17 mouse cellular contexts compared by ENCODE assay signal in the genomic region with DNA sequence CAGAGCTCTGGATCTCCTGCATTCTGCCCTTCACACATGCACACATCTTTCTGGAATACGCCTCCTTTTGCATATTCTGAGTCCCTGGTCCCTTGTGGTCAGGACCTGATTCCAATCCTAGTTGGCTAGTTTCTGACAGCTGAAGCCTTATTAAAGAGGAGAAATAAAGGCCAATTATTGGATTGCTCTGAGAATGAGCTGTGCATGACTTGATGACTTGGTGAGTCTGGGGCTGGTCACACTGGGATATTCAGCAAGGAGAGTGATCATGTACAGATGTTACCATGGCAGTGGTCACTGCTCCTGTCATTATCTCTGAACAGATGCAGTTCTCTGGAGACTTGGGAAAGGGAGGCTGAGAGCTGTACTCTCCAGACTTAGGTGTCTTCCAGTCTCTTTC. TPM values are rescaled to one million over a fixed set of nuclear protein-coding genes. Genes with fewer than 3 reads are reported as not detected.
DNase-seq lines count a peak whose midpoint lies in the region; ATAC-seq and TF ChIP-seq lines count a peak whose summit lies in the region.
"Had no signal": no experiment of that assay in that cellular context is flagged by ENCODE, and none has a peak within 500 bp of the region (broad histone marks: within the 10 kb centered on the region; RNA-seq: fewer than 3 reads in every experiment).

No protein-coding gene starts in this region.

- H3K4me3 ChIP-seq in embryonic facial prominence, embryonic 15.5 days (replicated peaks), result no peak overlapping the region
- H3K4me3 ChIP-seq in embryonic facial prominence, embryonic 10.5 days, result no peak overlapping the region
- no peak overlapping the region for H3K4me3 ChIP-seq in midbrain, embryonic 11.5 days (ENCODE audit: low read depth, low read length)
- no peak overlapping the region for H3K4me3 ChIP-seq in midbrain, postnatal 0 days (ENCODE audit: low read depth, low read length)
- no peak overlapping the region for H3K4me3 ChIP-seq in intestine, embryonic 16.5 days (ENCODE audit: low read length)
- H3K4me3 ChIP-seq: hindbrain, embryonic 10.5 days; midbrain, embryonic 12.5 days had no signal

- H3K4me2 ChIP-seq in embryonic facial prominence, embryonic 15.5 days (replicated peaks), result no peak overlapping the region
- H3K4me2 ChIP-seq in midbrain, embryonic 11.5 days, result no peak overlapping the region
- no peak overlapping the region for H3K4me2 ChIP-seq in midbrain, postnatal 0 days (ENCODE audit: low read depth, low read length, poor library complexity, severe bottlenecking)
- H3K4me2 ChIP-seq in intestine, embryonic 16.5 days (ENCODE audit: low read depth, low read length), result no peak overlapping the region
- H3K4me2 ChIP-seq: midbrain, embryonic 12.5 days had no signal

- H3K27ac ChIP-seq in embryonic facial prominence, embryonic 15.5 days (replicated peaks), result peak overlapping the region; percentile 68; the same call in 1 of the 2 replicates
- H3K27ac ChIP-seq in embryonic facial prominence, embryonic 10.5 days (replicated peaks), result no peak overlapping the region
- no peak overlapping the region for H3K27ac ChIP-seq in midbrain, embryonic 11.5 days (ENCODE audit: low read depth, low read length)
- H3K27ac ChIP-seq in midbrain, postnatal 0 days (ENCODE audit: low read depth, low read length), result no peak overlapping the region
- H3K27ac ChIP-seq in intestine, embryonic 16.5 days (ENCODE audit: low read length), result peak overlapping the region; percentile 69; the same call in 1 of the 2 replicates
- H3K27ac ChIP-seq: liver, embryonic 14.5 days; midbrain, embryonic 12.5 days had no signal

- H3K27me3 ChIP-seq in embryonic facial prominence, embryonic 15.5 days, result no peaks in the 10 kb centered on the region
- no peaks in the 10 kb centered on the region for H3K27me3 ChIP-seq in embryonic facial prominence, embryonic 10.5 days (replicated peaks; ENCODE audit: low read depth, poor library complexity, severe bottlenecking)
- no peaks in the 10 kb centered on the region for H3K27me3 ChIP-seq in midbrain, embryonic 11.5 days (ENCODE audit: control insufficient read depth, insufficient read depth, low read length)
- H3K27me3 ChIP-seq in midbrain, postnatal 0 days (ENCODE audit: insufficient read depth, low read length), result no peaks in the 10 kb centered on the region
- H3K27me3 ChIP-seq in intestine, embryonic 16.5 days (replicated peaks; ENCODE audit: control insufficient read depth, insufficient read depth, low read length), result no peaks in the 10 kb centered on the region
- H3K27me3 ChIP-seq: CH12.LX; midbrain, embryonic 12.5 days; Patski had no signal

- WGBS in embryonic facial prominence, embryonic 15.5 days, result 93% methylated on average over 1 of the region's 1 CpGs
- WGBS in embryonic facial prominence, embryonic 10.5 days, result 94% methylated on average over 1 of the region's 1 CpGs
- WGBS in midbrain, embryonic 11.5 days, result 93% methylated on average over 1 of the region's 1 CpGs
- WGBS in midbrain, postnatal 0 days, result 95% methylated on average over 1 of the region's 1 CpGs
- WGBS in intestine, embryonic 16.5 days, result 80% methylated on average over 1 of the region's 1 CpGs

- peaks cover 39% of the 10 kb centered on the region for H3K4me1 ChIP-seq in embryonic facial prominence, embryonic 15.5 days
- peaks cover 22% of the 10 kb centered on the region for H3K4me1 ChIP-seq in embryonic facial prominence, embryonic 10.5 days
- H3K4me1 ChIP-seq in midbrain, embryonic 11.5 days (ENCODE audit: control insufficient read depth, insufficient read depth, low read length), result no peaks in the 10 kb centered on the region
- no peaks in the 10 kb centered on the region for H3K4me1 ChIP-seq in midbrain, postnatal 0 days (ENCODE audit: insufficient read depth, low read length)
- H3K4me1 ChIP-seq in intestine, embryonic 16.5 days (ENCODE audit: control insufficient read depth, insufficient read depth, low read length), result peaks cover 18% of the 10 kb centered on the region

- H3K9me3 ChIP-seq in embryonic facial prominence, embryonic 15.5 days (replicated peaks), result no peaks in the 10 kb centered on the region
- H3K9me3 ChIP-seq in embryonic facial prominence, embryonic 10.5 days, result no peaks in the 10 kb centered on the region
- no peaks in the 10 kb centered on the region for H3K9me3 ChIP-seq in midbrain, embryonic 11.5 days (ENCODE audit: control insufficient read depth, low read length)
- H3K9me3 ChIP-seq in midbrain, postnatal 0 days (ENCODE audit: low read length), result no peaks in the 10 kb centered on the region
- no peaks in the 10 kb centered on the region for H3K9me3 ChIP-seq in intestine, embryonic 16.5 days (ENCODE audit: control insufficient read depth, low read length)
- H3K9me3 ChIP-seq: hindbrain, embryonic 10.5 days; midbrain, embryonic 12.5 days had no signal

- no peak for TF ChIP-seq CTCF in midbrain, postnatal 0 days (IDR thresholded peaks at IDR 0.05)

- ATAC-seq in embryonic facial prominence, embryonic 15.5 days (ENCODE audit: insufficient number of reproducible peaks, low FRiP score, low TSS enrichment, low read depth), result no peak
- no peak for ATAC-seq in midbrain, embryonic 11.5 days (ENCODE audit: low FRiP score)
- no peak for ATAC-seq in midbrain, postnatal 0 days (ENCODE audit: low FRiP score)
- ATAC-seq in intestine, embryonic 16.5 days, result no peak
- no peak for ATAC-seq in megakaryocyte-erythroid progenitor cell, adult 5-6 weeks (replicated peaks; ENCODE audit: low FRiP score, low TSS enrichment, poor library complexity, severe bottlenecking)
- ATAC-seq: forebrain, embryonic 14.5 days; hindbrain, embryonic 16.5 days; Patski had no signal

- DNase-seq in embryonic facial prominence, embryonic 10.5 days (ENCODE audit: low spot score), result no peak
- DNase-seq in midbrain, embryonic 11.5 days (ENCODE audit: low spot score, missing footprints), result peak; percentile 49
- no peak for DNase-seq in midbrain, postnatal 0 days (ENCODE audit: low spot score)
- no peak for DNase-seq in adrenal gland, adult 2 months
- DNase-seq: kidney, adult 9 months; liver; lung, adult 2 months had no signal

- H3K9ac ChIP-seq in embryonic facial prominence, embryonic 15.5 days, result no peak overlapping the region
- no peak overlapping the region for H3K9ac ChIP-seq in midbrain, embryonic 11.5 days (ENCODE audit: low read length)
- no peak overlapping the region for H3K9ac ChIP-seq in midbrain, postnatal 0 days (replicated peaks; ENCODE audit: low read length, poor library complexity, severe bottlenecking)
- no peak overlapping the region for H3K9ac ChIP-seq in intestine, embryonic 16.5 days (ENCODE audit: low read depth, low read length)
- H3K9ac ChIP-seq: liver, embryonic 14.5 days; midbrain, embryonic 12.5 days had no signal

- no peaks in the 10 kb centered on the region for H3K36me3 ChIP-seq in embryonic facial prominence, embryonic 15.5 days
- H3K36me3 ChIP-seq in embryonic facial prominence, embryonic 10.5 days (replicated peaks), result no peaks in the 10 kb centered on the region
- no peaks in the 10 kb centered on the region for H3K36me3 ChIP-seq in midbrain, embryonic 11.5 days (ENCODE audit: control insufficient read depth, insufficient read depth, low read length)
- H3K36me3 ChIP-seq in midbrain, postnatal 0 days (ENCODE audit: insufficient read depth, low read length), result no peaks in the 10 kb centered on the region
- no peaks in the 10 kb centered on the region for H3K36me3 ChIP-seq in intestine, embryonic 16.5 days (ENCODE audit: control insufficient read depth, insufficient read depth, low read length)
- H3K36me3 ChIP-seq: hindbrain, embryonic 10.5 days; midbrain, embryonic 12.5 days had no signal

RNA-seq across cellular contexts. Expression of a gene that starts 32.1 kb away (rescaled TPM):
- 12.5 and 14.0 TPM in 2 replicates for polyA plus RNA-seq in embryonic facial prominence, embryonic 15.5 days (2015; fragmentation: Nextera tagmentation; extraction: Ambion mirVana)
- 0.50 and 0.67 TPM in 2 replicates for polyA plus RNA-seq in embryonic facial prominence, embryonic 10.5 days (2016; fragmentation: Nextera tagmentation; extraction: Ambion mirVana)
- 0.52 and 0.57 TPM in 2 replicates for polyA plus RNA-seq in midbrain, embryonic 11.5 days (2014; fragmentation: Nextera tagmentation; extraction: Ambion mirVana)
- total RNA-seq in midbrain, postnatal 0 days (2014; rRNA removed), result 5.5 and 6.4 TPM in 2 replicates
- 0.52 and 0.58 TPM in 2 replicates for polyA plus RNA-seq in midbrain, postnatal 0 days (2015; fragmentation: Nextera tagmentation; extraction: Ambion mirVana)
- 5.7 and 6.5 TPM in 2 replicates for polyA plus RNA-seq in intestine, embryonic 16.5 days (2015; fragmentation: Nextera tagmentation; extraction: Ambion mirVana)
- total RNA-seq in megakaryocyte-erythroid progenitor cell, adult 5-6 weeks (2014; fragmentation: Nextera tagmentation), result 1.2 and 3.4 TPM in 2 replicates
- total RNA-seq in megakaryocyte-erythroid progenitor cell, adult 5-6 weeks (2017), result 1.8 and 6.8 TPM in 2 replicates
- total RNA-seq in adrenal gland, adult 2 months (2021), result 100 to 1,000 TPM; 275 to 347 TPM
- 186 and 248 TPM in 2 replicates for polyA plus RNA-seq in adrenal gland, adult 2 months (2012; rRNA removed)

Comparison
In these comparisons a context has a peak if more than half of its experiments do, and no peak if none do; other contexts are left out.
1. H3K27ac ChIP-seq: peak in embryonic facial prominence, embryonic 15.5 days (single experiment) and intestine, embryonic 16.5 days (single experiment); none in embryonic facial prominence, embryonic 10.5 days (single experiment), midbrain, embryonic 11.5 days (single experiment) and midbrain, postnatal 0 days (single experiment).
2. RNA of a gene that starts 32.1 kb away (polyA plus RNA-seq): 186 to 248 TPM in adrenal gland, adult 2 months; 12.5 to 14.0 TPM in embryonic facial prominence, embryonic 15.5 days, 5.7 to 6.5 TPM in intestine, embryonic 16.5 days, 0.52 to 0.57 TPM in midbrain, embryonic 11.5 days, 0.52 to 0.58 TPM in midbrain, postnatal 0 days and 0.50 to 0.67 TPM in embryonic facial prominence, embryonic 10.5 days; every median in the first group is over 10 times any median in the second.